Mouse (Mus musculus): ENCODE data around the gene Cacna1d. TPM values are rescaled to one million over a fixed set of nuclear protein-coding genes. Genes with fewer than 3 reads are reported as not detected.

Gene Cacna1d
- polyA plus RNA-seq, 1 experiment: 11.8 TPM

DNA sequence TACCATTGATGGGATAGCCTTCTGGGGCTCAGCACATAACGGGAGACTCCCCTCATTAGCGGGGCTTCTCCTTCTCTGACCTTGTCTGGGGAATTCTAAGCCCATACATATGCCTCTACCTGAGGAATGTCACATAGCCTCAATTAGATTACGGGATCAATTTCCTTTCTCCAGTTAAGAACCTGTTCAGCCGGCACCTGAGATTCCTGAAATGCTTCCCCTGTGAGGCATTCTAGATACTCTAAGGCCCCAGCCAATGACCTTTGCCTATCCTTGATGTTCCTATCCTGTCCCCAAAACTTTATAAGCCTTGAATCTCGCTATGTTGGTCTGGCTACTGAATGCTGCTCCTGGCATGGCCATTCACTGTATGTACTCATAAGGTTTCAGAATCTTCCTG lies 17.6 kb downstream of the Cacna1d start:
- TF ChIP-seq POLR2A (IDR thresholded peaks at IDR 0.05; ENCODE audit: borderline replicate concordance, low read depth, low read length) (no peak), CTCF (IDR thresholded peaks at IDR 0.05; ENCODE audit: low read depth, low read length) (no peak)
- no peak overlapping the region for H3K4me3 ChIP-seq (ENCODE audit: insufficient read depth, low read length)
- peaks cover 5% of the 10 kb centered on the region for H3K4me1 ChIP-seq (ENCODE audit: control insufficient read depth, insufficient read depth, low read length)
- H3K27ac ChIP-seq (ENCODE audit: insufficient read depth, low read depth, low read length): no peak overlapping the region

DNA sequence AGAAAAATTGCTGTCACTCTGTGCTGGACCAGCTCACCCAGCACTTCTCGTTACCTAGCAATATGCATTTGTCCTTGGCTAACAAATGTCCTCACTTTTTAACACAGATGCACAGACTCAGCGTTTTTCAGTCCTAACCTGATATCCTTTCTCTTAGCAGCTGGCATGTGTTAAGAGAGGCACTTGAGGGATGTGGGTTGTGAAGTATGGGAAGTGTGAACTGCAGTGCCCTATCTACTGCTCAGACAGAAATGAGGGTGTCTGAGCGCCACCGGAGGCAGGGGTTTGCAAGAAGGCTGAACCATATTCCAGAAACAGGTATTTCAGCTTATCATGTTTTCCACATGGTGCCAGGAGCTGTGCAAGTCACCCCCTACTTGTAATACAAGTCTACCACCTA lies 27.9 kb downstream of the Cacna1d start:
- peaks cover 10% of the 10 kb centered on the region for H3K4me1 ChIP-seq (ENCODE audit: control insufficient read depth, insufficient read depth, low read length)
- no peak for TF ChIP-seq CTCF (IDR thresholded peaks at IDR 0.05; ENCODE audit: low read depth, low read length)
- no peak for TF ChIP-seq POLR2A (IDR thresholded peaks at IDR 0.05; ENCODE audit: borderline replicate concordance, low read depth, low read length)
- H3K4me3 ChIP-seq (ENCODE audit: insufficient read depth, low read length): no peak overlapping the region
- H3K27ac ChIP-seq (ENCODE audit: insufficient read depth, low read depth, low read length): no peak overlapping the region

GRCm38 (mm10) chr14:30459891-30460523 lies 31.2 kb downstream of the Cacna1d start:
- no peak overlapping the region for H3K27ac ChIP-seq (ENCODE audit: insufficient read depth, low read depth, low read length)
- peak; percentile 73 for TF ChIP-seq CTCF (IDR thresholded peaks at IDR 0.05; ENCODE audit: low read depth, low read length)
- no peak for TF ChIP-seq POLR2A (IDR thresholded peaks at IDR 0.05; ENCODE audit: borderline replicate concordance, low read depth, low read length)

DNA sequence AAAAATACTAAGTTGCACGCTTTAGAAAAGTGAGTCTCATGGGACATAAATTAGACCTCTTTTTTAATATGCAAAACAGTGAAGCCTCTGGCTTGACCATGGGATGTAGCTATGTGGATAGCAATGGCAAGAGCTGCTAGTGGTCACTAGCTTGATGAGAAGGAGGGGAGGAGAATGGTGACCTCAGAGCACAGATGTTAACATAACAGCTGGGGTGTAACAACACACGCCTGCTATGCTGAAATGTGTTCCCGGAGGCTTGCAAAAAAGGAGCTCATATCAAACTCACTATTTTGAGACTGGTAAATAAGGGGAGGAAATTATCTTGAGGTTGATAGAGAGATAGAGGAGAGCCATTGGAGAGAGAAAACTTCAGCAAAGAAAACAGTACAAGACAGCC lies 32.4 kb downstream of the Cacna1d start:
- H3K4me3 ChIP-seq (ENCODE audit: insufficient read depth, low read length): no peak overlapping the region
- peaks cover 36% of the 10 kb centered on the region for H3K4me1 ChIP-seq (ENCODE audit: control insufficient read depth, insufficient read depth, low read length)
- peak overlapping the region; percentile 91; the same call in 1 of the 2 replicates for H3K27ac ChIP-seq (ENCODE audit: insufficient read depth, low read depth, low read length)
- no peak for TF ChIP-seq CTCF (IDR thresholded peaks at IDR 0.05; ENCODE audit: low read depth, low read length)
- no peak for TF ChIP-seq POLR2A (IDR thresholded peaks at IDR 0.05; ENCODE audit: borderline replicate concordance, low read depth, low read length)

More at GRCm38 (mm10) chr14:30459891-30460523, 31.2 kb downstream of the Cacna1d start:
- peaks cover 32% of the 10 kb centered on the region for H3K4me1 ChIP-seq (ENCODE audit: control insufficient read depth, insufficient read depth, low read length)
- no peak overlapping the region for H3K4me3 ChIP-seq (ENCODE audit: insufficient read depth, low read length)

DNA sequence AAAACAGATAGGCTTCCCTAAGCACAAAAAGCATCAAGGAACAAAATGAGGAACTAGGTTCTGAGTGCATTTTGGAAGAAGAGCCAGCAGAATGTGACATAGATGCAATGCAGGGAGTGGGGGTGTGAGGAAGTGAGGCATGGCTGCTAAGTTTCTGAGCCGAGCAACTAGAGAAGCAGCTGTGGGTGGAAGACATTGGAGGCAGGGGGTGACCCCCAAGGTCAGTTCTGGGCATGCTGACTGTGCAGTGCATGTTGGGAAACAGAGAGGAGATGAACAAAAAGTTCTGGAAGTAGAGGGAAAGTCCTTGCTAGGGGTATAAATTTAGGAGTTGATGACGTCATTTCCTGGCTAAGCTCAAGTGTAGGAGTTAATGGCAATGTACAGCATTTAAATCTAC lies 33.4 kb downstream of the Cacna1d start:
- Histone ChIP-seq H3K27ac (ENCODE audit: insufficient read depth, low read depth, low read length) (peak overlapping the region; percentile 91), H3K4me1 (ENCODE audit: control insufficient read depth, insufficient read depth, low read length) (peaks cover 36% of the 10 kb centered on the region), H3K4me3 (ENCODE audit: insufficient read depth, low read length) (peak overlapping the region; percentile 29; the same call in 1 of the 2 replicates)
- TF ChIP-seq CTCF (IDR thresholded peaks at IDR 0.05; ENCODE audit: low read depth, low read length) (no peak), POLR2A (IDR thresholded peaks at IDR 0.05; ENCODE audit: borderline replicate concordance, low read depth, low read length) (no peak)

DNA sequence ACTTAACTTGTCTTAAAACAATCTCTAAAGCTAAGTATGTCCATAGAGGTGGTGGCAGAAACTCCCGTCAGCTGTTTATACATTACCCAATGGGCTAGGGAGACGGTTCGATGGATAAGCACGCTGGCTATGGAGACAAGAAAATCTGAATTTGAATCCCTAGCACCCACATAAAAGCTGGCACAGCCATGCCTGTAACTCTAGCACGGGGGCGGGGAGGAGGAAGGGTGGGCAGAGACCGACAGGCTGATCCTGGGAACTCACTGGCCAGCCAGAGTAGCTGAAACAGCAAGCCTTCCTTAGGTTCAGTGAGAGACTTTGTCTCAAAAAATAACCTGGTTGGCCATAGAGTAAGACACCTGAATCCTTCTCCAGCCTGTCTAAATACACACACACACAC lies 33.8 kb downstream of the Cacna1d start:
- no peak for TF ChIP-seq POLR2A (IDR thresholded peaks at IDR 0.05; ENCODE audit: borderline replicate concordance, low read depth, low read length)
- TF ChIP-seq CTCF (IDR thresholded peaks at IDR 0.05; ENCODE audit: low read depth, low read length): no peak
- Histone ChIP-seq H3K4me3 (ENCODE audit: insufficient read depth, low read length) (no peak overlapping the region), H3K4me1 (ENCODE audit: control insufficient read depth, insufficient read depth, low read length) (peaks cover 36% of the 10 kb centered on the region), H3K27ac (ENCODE audit: insufficient read depth, low read depth, low read length) (peak overlapping the region; percentile 91)

DNA sequence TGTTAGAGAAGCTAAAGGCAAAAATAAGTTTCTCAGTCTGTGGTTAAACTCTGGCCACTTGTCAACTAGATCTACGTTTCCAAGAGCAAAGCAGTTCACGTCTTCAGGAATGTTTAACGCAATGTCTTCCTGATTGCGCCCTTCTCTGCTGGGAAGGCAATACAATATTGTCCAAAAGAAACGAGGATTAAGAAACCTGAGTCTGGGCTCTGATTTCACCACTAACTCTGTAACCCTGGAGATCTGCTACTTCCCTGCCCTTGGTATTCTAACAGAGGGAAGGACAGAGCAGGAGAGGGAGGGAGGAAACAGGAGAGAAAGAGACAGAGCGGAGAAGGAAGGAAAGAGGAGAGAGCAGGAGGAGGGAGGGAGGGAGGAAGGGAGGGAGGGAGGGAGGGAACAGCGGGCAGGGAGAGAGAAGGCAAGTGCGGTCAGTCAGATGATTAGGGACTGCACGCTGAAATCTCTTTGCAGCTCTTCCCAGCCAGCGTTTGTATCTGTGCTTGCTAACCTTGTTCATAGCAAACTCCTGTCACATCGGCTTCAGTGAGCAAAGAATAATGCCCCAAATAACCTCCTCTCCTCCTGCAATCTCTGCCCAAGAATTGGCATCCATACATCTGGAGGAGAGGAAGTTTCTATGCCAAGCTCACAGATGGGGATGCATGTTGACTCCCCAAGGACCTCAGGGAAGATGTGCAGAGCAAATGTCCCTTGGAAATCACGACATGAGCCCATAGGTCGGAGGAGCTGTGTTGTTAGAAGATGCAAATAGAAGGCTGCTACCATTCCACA lies 35.3 kb downstream of the Cacna1d start:
- Histone ChIP-seq H3K4me3 (ENCODE audit: insufficient read depth, low read length) (no peak overlapping the region), H3K27ac (ENCODE audit: insufficient read depth, low read depth, low read length) (no peak overlapping the region; the same call in 1 of the 2 replicates), H3K4me1 (ENCODE audit: control insufficient read depth, insufficient read depth, low read length) (peaks cover 36% of the 10 kb centered on the region)
- TF ChIP-seq POLR2A (IDR thresholded peaks at IDR 0.05; ENCODE audit: borderline replicate concordance, low read depth, low read length) (no peak), CTCF (IDR thresholded peaks at IDR 0.05; ENCODE audit: low read depth, low read length) (no peak)

DNA sequence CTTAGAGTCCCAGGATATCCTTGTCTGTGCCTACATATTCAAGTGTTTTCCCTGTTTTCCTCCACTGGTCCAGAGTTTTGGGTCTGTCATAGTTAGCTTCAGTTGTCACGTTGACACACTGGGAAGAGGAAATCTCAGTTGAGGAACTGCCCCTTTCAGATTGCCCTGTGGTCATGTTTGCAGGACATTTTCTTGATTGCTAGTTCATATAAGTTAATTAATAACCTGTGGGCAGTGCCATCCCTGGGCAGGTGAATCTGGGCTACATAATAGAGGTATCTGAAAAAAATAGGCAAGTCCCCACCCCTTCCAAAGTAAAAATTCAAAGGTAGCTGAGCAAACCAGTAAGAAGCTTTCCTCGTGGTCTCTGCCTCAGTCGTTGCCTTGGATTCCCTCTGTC lies 51.3 kb downstream of the Cacna1d start:
- Histone ChIP-seq H3K4me1 (ENCODE audit: control insufficient read depth, insufficient read depth, low read length) (peaks cover 12% of the 10 kb centered on the region), H3K4me3 (ENCODE audit: insufficient read depth, low read length) (no peak overlapping the region), H3K27ac (ENCODE audit: insufficient read depth, low read depth, low read length) (no peak overlapping the region)
- TF ChIP-seq CTCF (IDR thresholded peaks at IDR 0.05; ENCODE audit: low read depth, low read length) (no peak), POLR2A (IDR thresholded peaks at IDR 0.05; ENCODE audit: borderline replicate concordance, low read depth, low read length) (no peak)

GRCm38 (mm10) chr14:30435316-30435715 lies 55.9 kb downstream of the Cacna1d start:
- TF ChIP-seq CTCF (IDR thresholded peaks at IDR 0.05; ENCODE audit: low read depth, low read length): no peak
- H3K4me3 ChIP-seq (ENCODE audit: insufficient read depth, low read length): no peak overlapping the region
- H3K4me1 ChIP-seq (ENCODE audit: control insufficient read depth, insufficient read depth, low read length): peaks cover 19% of the 10 kb centered on the region
- H3K27ac ChIP-seq (ENCODE audit: insufficient read depth, low read depth, low read length): peak overlapping the region; percentile 71

GRCm38 (mm10) chr14:30430446-30430845 lies 60.8 kb downstream of the Cacna1d start:
- no peak for TF ChIP-seq POLR2A (IDR thresholded peaks at IDR 0.05; ENCODE audit: borderline replicate concordance, low read depth, low read length)
- H3K27ac ChIP-seq (ENCODE audit: insufficient read depth, low read depth, low read length): no peak overlapping the region
- H3K4me1 ChIP-seq (ENCODE audit: control insufficient read depth, insufficient read depth, low read length): peaks cover 7% of the 10 kb centered on the region
- no peak overlapping the region for H3K4me3 ChIP-seq (ENCODE audit: insufficient read depth, low read length)
